Mouse (Mus musculus) kidney, embryonic 14.5 days (tissue): Measurements from ENCODE around the gene Llgl2. TPM values are rescaled to one million over a fixed set of nuclear protein-coding genes. Genes with fewer than 3 reads are reported as not detected.

Experiments
- ATAC-seq: fragments of 200-750 bp; cut with Nextera tagmentation; 2 replicates; pipeline ENCODE4 v1.8.0; 2017; ENCODE audit warnings: moderate number of reproducible peaks, mild to moderate bottlenecking, moderate TSS enrichment, moderate library complexity; ENCODE audit not compliant: low FRiP score, low TSS enrichment
- H3K27ac ChIP-seq: fragments of 300-500 bp; sonication (generic); 2 replicates; pipeline ENCODE4 v1.5.1; 2014; ENCODE audit warnings: low read depth, mild to moderate bottlenecking, low read length, moderate library complexity, mixed read lengths
- H3K27me3 ChIP-seq: fragments of 300-500 bp; sonication (generic); 2 replicates; pipeline ENCODE4 v1.6.1; 2014; ENCODE audit warnings: mild to moderate bottlenecking, low read length; ENCODE audit not compliant: control insufficient read depth, insufficient read depth
- H3K36me3 ChIP-seq: fragments of 300-500 bp; sonication (generic); 2 replicates; pipeline ENCODE4 v1.6.1; 2014; ENCODE audit warnings: low read length, mixed read lengths; ENCODE audit not compliant: control insufficient read depth, insufficient read depth
- H3K4me1 ChIP-seq: fragments of 300-500 bp; sonication (generic); 2 replicates; pipeline ENCODE4 v1.6.1; 2014; ENCODE audit warnings: low read length, mixed read lengths; ENCODE audit not compliant: control insufficient read depth, insufficient read depth
- H3K4me2 ChIP-seq: fragments of 300-500 bp; sonication (generic); replicated peaks from 2 replicates; pipeline ENCODE4 v1.6.1; 2014; ENCODE audit warnings: low read depth, mild to moderate bottlenecking, low read length
- H3K4me3 ChIP-seq: fragments of 300-500 bp; sonication (generic); 2 replicates; pipeline ENCODE4 v1.5.1; 2014; ENCODE audit warnings: mild to moderate bottlenecking, low read length
- H3K9ac ChIP-seq: fragments of 300-500 bp; sonication (generic); 2 replicates; pipeline ENCODE4 v1.6.1; 2014; ENCODE audit warnings: low read depth, mild to moderate bottlenecking, low read length, moderate library complexity
- H3K9me3 ChIP-seq: fragments of 300-500 bp; sonication (generic); 2 replicates; pipeline ENCODE4 v1.6.1; 2016; ENCODE audit warnings: low read length; ENCODE audit not compliant: control insufficient read depth
- WGBS: fragments of 180-500 bp; shearing (Covaris S2); extraction: QIAGEN DNeasy Blood & Tissue Kit; methylation state at CpG from one replicate; pipeline ENCODE4 v1.1.7; 2014; 5-methylcytosine and 5-hydroxymethylcytosine counted together
- polyA plus RNA-seq: library from polyadenylated mRNA; unstranded; fragments of >200 nt; fragmentation: Nextera tagmentation; extraction: Ambion mirVana; gene quantifications from 2 replicates; pipeline ENCODE4 v1.2.1, GENCODE M21; 2014

The Llgl2 gene
- polyA plus RNA-seq, 1 experiment from 2014 or later = 28.7 TPM

DNA sequence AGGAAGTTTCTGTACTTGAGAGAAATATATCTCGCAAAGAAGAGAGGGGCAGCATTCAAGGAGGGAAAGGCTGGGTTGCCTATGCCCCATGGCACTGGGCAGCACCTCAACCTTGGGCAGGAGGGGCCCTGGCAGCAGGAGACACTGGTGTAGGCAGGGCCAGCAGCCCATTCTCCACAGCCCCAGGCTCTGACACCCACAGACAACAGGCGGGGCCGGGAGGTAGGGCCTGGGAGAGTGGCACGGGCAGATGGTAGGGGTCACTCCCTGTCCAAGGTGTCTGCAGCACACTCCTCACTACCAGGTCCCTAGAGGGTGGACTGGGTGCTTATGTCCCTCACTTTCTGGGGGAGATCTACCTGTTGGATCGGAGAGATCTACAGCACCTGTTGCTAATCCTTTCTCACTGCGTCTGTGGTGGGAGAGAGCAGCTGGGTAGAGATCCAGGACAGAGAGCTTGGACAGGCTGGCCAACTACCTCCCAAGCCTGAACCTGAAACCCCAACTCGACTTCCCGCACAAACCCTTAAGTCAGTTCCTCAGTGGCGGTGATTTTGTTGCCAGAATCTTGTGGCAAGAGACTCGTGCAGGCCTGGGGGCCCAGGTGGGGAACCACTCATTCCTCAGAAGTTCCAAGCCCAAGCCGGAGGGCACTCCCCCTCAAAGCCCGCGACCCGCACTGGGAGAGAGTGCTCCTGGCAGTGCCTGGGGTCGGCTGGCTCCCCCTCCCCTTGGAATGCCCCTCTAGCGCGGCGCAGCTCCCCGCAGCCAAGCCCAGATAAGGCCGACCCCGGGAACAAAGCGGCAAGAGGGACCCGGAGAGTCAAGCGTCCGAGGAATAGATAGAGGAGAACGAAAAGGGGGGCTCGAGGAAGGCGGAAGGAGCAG lies 11.1 kb upstream of the Llgl2 start:
- Histone ChIP-seq H3K36me3 (peaks cover 15% of the 10 kb centered on the region; the same call in 1 of the 2 replicates), H3K27ac (peak overlapping the region; percentile 81), H3K4me3 (peak overlapping the region; percentile 84), H3K4me2 (peak overlapping the region; percentile 82), H3K4me1 (peaks cover 52% of the 10 kb centered on the region), H3K9ac (peak overlapping the region; percentile 84), H3K27me3 (no peaks in the 10 kb centered on the region), H3K9me3 (no peaks in the 10 kb centered on the region)
- 4% methylated on average over 28 of the region's 28 CpGs for WGBS
- peak; percentile 2; the same call in 1 of the 2 replicates for ATAC-seq

DNA sequence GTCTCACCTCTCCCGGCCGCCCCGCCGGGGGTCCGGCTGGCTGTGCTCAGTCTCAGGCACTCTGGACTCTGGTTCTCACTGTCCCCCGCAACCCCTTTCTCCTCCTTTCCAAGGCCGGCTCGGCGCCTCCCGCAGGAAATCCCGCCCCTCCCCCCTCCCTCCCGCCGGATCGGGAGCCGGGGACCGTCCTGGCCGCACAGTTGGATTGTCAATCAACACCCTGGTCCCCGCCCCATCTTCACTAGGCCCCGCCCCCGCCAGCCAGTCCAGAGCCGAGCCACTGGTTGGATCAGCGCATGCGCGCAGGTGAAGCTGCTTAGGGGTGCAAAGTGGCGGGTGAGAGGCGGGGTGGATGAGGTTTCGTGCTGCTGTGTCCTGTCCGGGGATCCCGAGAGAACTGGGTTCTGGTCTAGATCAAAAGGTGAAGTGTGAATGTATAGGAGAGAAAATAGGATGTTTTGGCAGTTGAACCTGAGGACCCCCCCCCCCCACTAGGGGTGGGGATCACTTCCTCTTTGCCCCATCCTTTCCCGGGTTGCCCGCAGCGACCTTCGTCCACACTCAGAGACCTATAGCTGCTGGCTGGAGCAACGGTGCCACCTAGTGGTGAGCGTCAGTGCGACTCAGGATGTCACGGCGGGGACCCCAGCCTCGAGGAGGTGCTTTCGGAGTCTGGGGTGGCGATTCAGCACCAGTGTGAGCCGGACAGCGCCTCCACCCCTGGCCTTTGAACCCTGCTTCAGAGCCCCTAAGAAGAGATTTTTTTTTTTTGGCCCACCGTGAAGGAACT lies 10.1 kb upstream of the Llgl2 start, which contains the start of gene Caskin2:
Gene Caskin2, minus strand, starts transcription at position 133 of the 790 bp plus-strand sequence.
- H3K9ac ChIP-seq = peak within 1 kb of the TSS; percentile 84
- H3K4me2 ChIP-seq = peak within 1 kb of the TSS; percentile 82
- H3K9me3 ChIP-seq = no peaks in the 10 kb centered on the region
- H3K27me3 ChIP-seq = no peaks in the 10 kb centered on the region
- ATAC-seq = peak; percentile 90
- H3K27ac ChIP-seq = peak within 1 kb of the TSS; percentile 81
- H3K4me3 ChIP-seq = peak within 1 kb of the TSS; percentile 84
- H3K36me3 ChIP-seq = peaks cover 15% of the 10 kb centered on the region; the same call in 1 of the 2 replicates
- H3K4me1 ChIP-seq = peaks cover 45% of the 10 kb centered on the region
- under 1% methylated on average over 42 of the region's 44 CpGs for WGBS

GRCm38 (mm10) chr11:115814605-115815450 lies 9.0 kb upstream of the Llgl2 start, which contains the start of gene Tsen54:
Tsen54 (plus strand) TSS chr11:115814724.
- peak; percentile 51 for ATAC-seq
- H3K4me1 ChIP-seq = peaks cover 34% of the 10 kb centered on the region
- H3K9ac ChIP-seq = peak within 1 kb of the TSS; percentile 84
- H3K4me3 ChIP-seq = peak within 1 kb of the TSS; percentile 84
- H3K36me3 ChIP-seq = peaks cover 17% of the 10 kb centered on the region; the same call in 1 of the 2 replicates
- WGBS = under 1% methylated on average over 69 of the region's 84 CpGs
- peak within 1 kb of the TSS; percentile 82 for H3K4me2 ChIP-seq
- peak within 1 kb of the TSS; percentile 44 for H3K27ac ChIP-seq
- no peaks in the 10 kb centered on the region for H3K9me3 ChIP-seq
- no peaks in the 10 kb centered on the region for H3K27me3 ChIP-seq

DNA sequence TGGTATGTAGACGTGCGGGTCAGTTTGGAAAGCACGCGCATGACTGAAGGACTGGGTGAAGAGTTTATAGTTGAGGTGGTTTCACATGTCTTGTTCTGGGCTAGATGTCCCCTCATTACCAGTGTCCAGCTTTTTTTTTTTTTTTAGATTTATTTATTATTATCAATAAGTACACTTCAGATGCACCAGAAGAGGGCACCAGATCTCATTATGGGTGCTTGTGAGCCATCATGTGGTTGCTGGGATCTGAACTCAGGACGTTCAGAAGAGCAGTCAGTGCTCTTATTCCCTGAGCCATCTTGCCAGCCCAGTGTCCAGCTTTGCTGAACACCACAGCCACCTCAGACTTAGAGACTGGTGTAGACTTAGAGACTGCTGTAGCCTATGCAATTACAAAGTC lies 6.5 kb upstream of the Llgl2 start:
- H3K27ac ChIP-seq = no peak overlapping the region
- H3K36me3 ChIP-seq = peaks cover 29% of the 10 kb centered on the region
- 86% methylated on average over 5 of the region's 5 CpGs for WGBS

DNA sequence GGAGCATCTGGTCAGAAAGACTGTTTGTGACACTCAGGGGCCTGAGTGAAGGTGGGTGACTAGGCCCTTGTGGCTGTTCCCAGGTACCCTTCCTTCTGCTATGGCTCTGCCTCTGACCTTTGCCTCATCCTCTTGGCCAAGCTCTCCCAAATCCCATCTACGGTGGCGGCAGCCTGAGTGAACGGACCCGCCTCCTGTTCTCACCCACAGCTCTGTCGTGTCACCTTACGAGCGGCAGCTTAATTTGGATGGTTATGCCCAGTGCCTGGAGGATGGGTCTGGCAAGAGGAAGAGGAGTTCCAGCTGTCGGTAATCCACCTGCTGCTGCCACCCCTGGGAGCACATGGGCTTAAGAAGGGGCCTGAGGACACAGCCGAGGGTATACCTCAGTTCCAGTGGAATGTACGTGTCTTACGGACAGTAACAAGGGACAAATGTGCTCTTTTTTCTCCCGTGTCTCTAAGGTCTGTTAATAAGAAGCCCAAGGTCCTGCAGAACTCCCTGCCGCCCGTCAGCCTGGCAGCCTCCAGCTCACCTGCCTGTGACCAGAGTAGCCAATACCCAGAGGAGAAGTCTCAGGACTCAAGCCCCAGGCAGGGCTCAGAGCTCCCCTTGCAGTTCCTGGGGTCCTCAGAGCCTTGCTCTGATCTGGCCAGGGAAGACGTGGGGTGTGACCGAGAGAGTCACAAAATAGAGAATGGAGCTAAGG lies 3.8 kb upstream of the Llgl2 start:
- Histone ChIP-seq H3K4me3 (no peak overlapping the region), H3K9me3 (no peaks in the 10 kb centered on the region), H3K27ac (no peak overlapping the region), H3K36me3 (peaks cover 29% of the 10 kb centered on the region), H3K4me2 (no peak overlapping the region), H3K9ac (no peak overlapping the region), H3K4me1 (peaks cover 14% of the 10 kb centered on the region), H3K27me3 (no peaks in the 10 kb centered on the region)
- 73% methylated on average over 16 of the region's 16 CpGs for WGBS
- ATAC-seq = no peak

More for the DNA sequence above, 6.5 kb upstream of the Llgl2 start:
- no peak overlapping the region for H3K4me3 ChIP-seq
- H3K4me2 ChIP-seq = no peak overlapping the region
- no peaks in the 10 kb centered on the region for H3K27me3 ChIP-seq
- H3K9me3 ChIP-seq = no peaks in the 10 kb centered on the region
- ATAC-seq = no peak
- peaks cover 10% of the 10 kb centered on the region for H3K4me1 ChIP-seq
- no peak overlapping the region for H3K9ac ChIP-seq

DNA sequence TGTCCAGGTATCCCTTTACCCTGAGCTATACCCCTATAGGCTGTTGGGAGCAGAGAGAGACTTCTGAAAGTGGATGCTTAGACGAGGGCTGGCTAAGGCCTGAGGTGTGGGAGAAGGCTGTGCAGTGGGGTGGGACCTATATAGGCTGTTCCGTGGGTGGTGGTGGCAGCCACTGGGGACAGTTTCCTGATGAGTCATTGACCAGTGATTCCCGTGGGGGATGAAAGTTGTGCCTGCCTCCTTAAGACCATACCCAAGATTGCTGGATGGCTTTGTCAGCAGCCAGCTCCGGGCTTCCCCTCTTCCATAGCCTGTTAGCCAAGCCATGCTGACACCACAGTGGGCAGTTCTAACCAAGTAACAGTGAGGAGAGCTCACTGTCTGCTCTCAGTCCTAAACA lies 2.8 kb upstream of the Llgl2 start:
- Histone ChIP-seq H3K36me3 (peaks cover 29% of the 10 kb centered on the region), H3K4me3 (no peak overlapping the region), H3K4me2 (no peak overlapping the region), H3K27me3 (no peaks in the 10 kb centered on the region), H3K4me1 (peaks cover 8% of the 10 kb centered on the region), H3K9me3 (no peaks in the 10 kb centered on the region), H3K9ac (no peak overlapping the region), H3K27ac (0 out of 2 replicates have a peak overlapping the region, but pooled peaks have one; percentile 4)
- no peak for ATAC-seq
- WGBS = 73% methylated on average over 4 of the region's 4 CpGs

GRCm38 (mm10) chr11:115824813-115825212 lies 964 bp downstream of the Llgl2 start:
- Histone ChIP-seq H3K27ac (no peak overlapping the region; the same call in 1 of the 2 replicates), H3K36me3 (peaks cover 20% of the 10 kb centered on the region), H3K9me3 (no peaks in the 10 kb centered on the region), H3K4me2 (peak overlapping the region; percentile 94), H3K9ac (peak overlapping the region; percentile 78; the same call in 1 of the 2 replicates), H3K27me3 (no peaks in the 10 kb centered on the region), H3K4me1 (peaks cover 21% of the 10 kb centered on the region), H3K4me3 (peak overlapping the region; percentile 76)
- ATAC-seq = no peak
- WGBS = 18% methylated on average over 11 of the region's 11 CpGs

DNA sequence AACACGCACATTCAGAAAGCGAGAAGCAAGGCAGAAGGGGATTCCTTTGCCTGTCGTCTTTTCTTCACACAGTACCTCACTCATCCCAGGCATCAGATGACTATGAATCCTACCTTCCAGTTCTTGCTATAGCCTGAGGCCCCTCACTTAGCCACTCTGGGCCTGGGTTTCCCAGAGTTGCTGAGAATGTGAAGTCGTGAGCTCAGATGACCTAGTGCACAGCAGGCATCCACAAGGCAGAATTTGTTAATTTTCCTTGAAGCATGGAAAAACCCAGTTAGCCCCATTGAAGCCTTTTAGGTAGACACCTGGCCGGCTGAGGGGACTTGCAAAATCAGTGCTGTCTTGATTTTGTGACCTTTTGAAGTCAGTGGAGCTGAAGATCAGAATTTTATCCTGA lies 2.6 kb downstream of the Llgl2 start:
- Histone ChIP-seq H3K9ac (no peak overlapping the region), H3K27ac (no peak overlapping the region), H3K4me1 (peaks cover 34% of the 10 kb centered on the region), H3K4me3 (no peak overlapping the region), H3K9me3 (no peaks in the 10 kb centered on the region), H3K27me3 (no peaks in the 10 kb centered on the region), H3K36me3 (peaks cover 3% of the 10 kb centered on the region; the same call in 1 of the 2 replicates), H3K4me2 (no peak overlapping the region)
- no peak for ATAC-seq
- 56% methylated on average over 5 of the region's 5 CpGs for WGBS
